Mouse (Mus musculus) neutrophil, adult 59 days (primary cell): ENCODE results near the gene Samd13. TPM values are rescaled to one million over a fixed set of nuclear protein-coding genes. Genes with fewer than 3 reads are reported as not detected.

Experiments
- total RNA-seq, 2 experiments: library from RNA; stranded (reverse); gene quantifications; 1 replicate in 1 of 2; 2 replicates in 1 of 2; pipeline ENCODE4 v1.2.4; 2023

The Samd13 gene
- total RNA-seq = 1 to 10 TPM in 1 of 2 experiments, not detected in 1; 1.1 TPM

DNA sequence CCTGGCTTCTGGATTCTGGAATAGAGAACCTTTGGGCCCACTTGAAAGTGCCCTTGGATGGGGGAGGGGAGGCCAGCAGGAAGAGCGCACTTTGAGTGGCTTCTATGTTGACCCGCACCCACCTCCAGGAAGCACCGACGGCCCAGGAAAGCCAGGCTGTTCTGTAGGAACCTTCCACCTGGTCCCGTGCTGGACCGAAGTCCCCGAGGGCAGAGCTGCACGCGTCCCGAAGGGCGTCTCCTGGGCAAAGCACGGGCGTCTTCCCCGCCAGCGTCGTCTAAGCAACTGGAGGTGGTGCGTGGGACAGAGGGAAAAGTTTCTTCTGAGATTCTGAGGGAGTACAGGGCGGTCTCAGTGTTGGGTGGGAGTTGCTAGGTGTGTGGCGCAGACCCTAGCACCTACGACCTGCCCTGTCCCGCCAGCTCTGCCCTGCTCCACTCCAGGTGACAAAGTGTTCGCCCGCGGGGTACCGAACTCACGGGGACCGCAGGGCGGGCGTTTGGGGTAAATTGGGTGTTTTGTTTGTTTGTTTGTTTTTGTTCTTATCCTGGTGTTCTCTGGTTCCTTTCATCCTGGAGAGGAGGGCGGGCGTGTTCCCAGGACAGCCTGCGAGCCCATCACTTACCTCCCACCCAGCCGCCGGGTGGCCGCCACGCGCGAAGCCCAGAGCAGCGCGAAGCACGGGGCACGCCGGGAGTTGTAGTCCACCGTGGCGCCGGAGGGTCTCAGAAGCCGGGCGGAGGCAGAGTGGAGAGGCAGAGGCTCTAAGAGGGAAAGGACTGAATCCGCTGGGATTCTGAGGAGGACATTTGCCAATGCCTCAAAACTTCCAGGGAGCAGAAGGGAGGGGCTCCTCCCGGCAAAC is at the start of gene Samd13:
Samd13 (minus strand) TSS at position 782 of the 865 bp plus-strand sequence.

DNA sequence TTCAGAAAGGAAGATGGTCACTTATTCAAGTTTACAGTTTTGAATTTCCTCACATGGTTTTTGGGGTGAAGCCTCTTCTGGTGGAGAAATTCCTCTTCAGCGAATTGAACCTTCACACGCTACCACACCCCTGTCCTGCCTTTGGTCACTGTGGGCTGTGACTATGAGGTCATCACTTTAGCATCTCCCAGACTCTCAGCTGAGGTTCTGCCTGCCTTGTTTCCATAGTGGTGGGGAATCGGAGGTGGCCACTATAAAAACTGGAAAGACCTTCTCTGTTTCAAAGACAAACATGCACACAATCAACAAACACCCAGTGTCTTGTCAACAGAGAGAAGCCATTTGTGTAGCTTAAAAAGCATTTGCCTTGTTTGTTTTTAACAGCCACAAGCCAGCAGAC is 34.2 kb downstream of the Samd13 start, which contains the start of gene 4930503B20Rik:
4930503B20Rik (minus strand) TSS at position 101 of the 400 bp plus-strand sequence.

DNA sequence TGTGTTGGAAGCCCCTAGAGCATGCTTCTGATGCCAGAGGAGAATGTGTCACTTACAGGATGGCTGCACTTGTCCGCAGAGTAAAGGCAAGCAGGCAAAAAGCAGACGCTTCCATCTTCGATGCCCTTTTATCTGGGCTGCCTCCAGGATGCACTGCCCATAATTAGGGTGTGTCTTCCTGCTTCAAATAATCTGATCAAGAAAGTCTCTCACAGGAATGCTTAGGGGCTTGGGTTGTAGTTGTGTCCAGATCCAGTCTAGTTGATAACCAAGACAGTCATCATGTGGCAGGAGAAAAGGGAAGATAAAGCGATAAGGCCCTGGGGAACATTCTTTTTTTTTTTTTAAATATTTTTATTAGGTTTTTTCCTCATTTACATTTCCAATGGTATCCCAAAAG is 69.9 kb downstream of the Samd13 start, which contains the start of gene Dnase2b:
Dnase2b (minus strand) TSS at position 101 of the 400 bp plus-strand sequence.

Other genes starting within 250 kb of the Samd13 start
- 10 to 100 TPM; 25.1 to 25.9 TPM for gene Ctbs, start 235.8 kb downstream of the Samd13 start, total RNA-seq
- 1 to 10 TPM; 5.3 to 6.1 TPM for gene Spata1, start 185.8 kb downstream of the Samd13 start, total RNA-seq
- gene Gng5, start 185.8 kb downstream of the Samd13 start, total RNA-seq = 100 to 1,000 TPM; 288 to 291 TPM
- 10 to 100 TPM; 34.3 to 47.7 TPM for gene Rpf1, start 164.2 kb downstream of the Samd13 start, total RNA-seq
- not detected for gene Uox, start 115.2 kb downstream of the Samd13 start, total RNA-seq
- not detected for gene Dnase2b, start 70.0 kb downstream of the Samd13 start, total RNA-seq
- gene 4930503B20Rik, start 34.3 kb downstream of the Samd13 start, total RNA-seq = not detected
- 10 to 100 TPM; 44.4 to 48.7 TPM for gene Prkacb, start 127.4 kb upstream of the Samd13 start, total RNA-seq
- gene Ttll7, start 166.8 kb upstream of the Samd13 start, total RNA-seq = under 1 TPM; 0.20 TPM